Mouse (Mus musculus) CH12.LX (cell line): ENCODE results near the gene Gh. TPM values are rescaled to one million over a fixed set of nuclear protein-coding genes. Genes with fewer than 3 reads are reported as not detected.

Experiments used
- DNase-seq: peaks from one replicate; pipeline ENCODE4 v3.0.0-alpha.2; 2013; ENCODE audit errors: extremely low read depth
- H3K27ac ChIP-seq: 2 replicates; pipeline ENCODE4 v1.5.1; 2012; ENCODE audit warnings: low read depth, mild to moderate bottlenecking, control low read depth, moderate library complexity; ENCODE audit not compliant: insufficient read depth
- H3K27me3 ChIP-seq: replicated peaks from 2 replicates; pipeline ENCODE3; 2012; ENCODE audit warnings: inconsistent platforms
- H3K36me3 ChIP-seq, 2 experiments: replicated peaks in 1 of 2; 2 replicates each; pipeline versions ENCODE3 to v1.6.1; 2012; ENCODE audit warnings: inconsistent platforms in 1 of 2, low read length in 1 of 2, mild to moderate bottlenecking in 1 of 2, mixed read lengths in 1 of 2, moderate library complexity in 1 of 2; ENCODE audit not compliant: control insufficient read depth in 1 of 2, insufficient read depth in 1 of 2
- H3K4me1 ChIP-seq, 2 experiments: 2 replicates each; pipeline ENCODE4 v1.6.1; 2012; ENCODE audit warnings: inconsistent platforms in 1 of 2, moderate library complexity in 1 of 2; ENCODE audit not compliant: insufficient read depth in 2 of 2, control insufficient read depth in 1 of 2
- H3K4me2 ChIP-seq: 2 replicates; pipeline ENCODE4 v1.6.1; 2012; ENCODE audit warnings: low read depth, mild to moderate bottlenecking, control low read depth; ENCODE audit not compliant: poor library complexity, insufficient read depth, severe bottlenecking
- H3K4me3 ChIP-seq, 3 experiments: fragments of 150-350 bp in 1 of 3; sonication (generic) in 1 of 3; replicated peaks in 1 of 3; 2 replicates each; pipeline versions ENCODE3 to v1.5.1; 2011 to 2012; ENCODE audit warnings: low read depth in 2 of 3, low read length in 2 of 3, mild to moderate bottlenecking in 2 of 3, moderate library complexity in 2 of 3, control low read depth in 1 of 3, improper control_type of control experiment in 1 of 3, inconsistent platforms in 1 of 3, mixed read lengths in 1 of 3; ENCODE audit not compliant: poor library complexity in 1 of 3
- H3K79me2 ChIP-seq: replicated peaks from 2 replicates; pipeline ENCODE4 v1.6.1; 2012; ENCODE audit warnings: mild to moderate bottlenecking, moderate library complexity; ENCODE audit not compliant: control insufficient read depth, poor library complexity, insufficient read depth, severe bottlenecking; ENCODE audit errors: extremely low read depth
- H3K9ac ChIP-seq: 2 replicates; pipeline ENCODE4 v1.6.1; 2012; ENCODE audit warnings: low read depth, mild to moderate bottlenecking, control low read depth, moderate library complexity; ENCODE audit not compliant: insufficient read depth
- H3K9me3 ChIP-seq: replicated peaks from 2 replicates; pipeline ENCODE3; 2012; ENCODE audit warnings: low read length, inconsistent platforms, mixed read lengths
- BHLHE40 ChIP-seq: IDR thresholded peaks from 2 replicates; pipeline ENCODE4 v1.6.1; 2011; ENCODE audit warnings: mild to moderate bottlenecking, low read depth, low read length, improper control_type of control experiment
- CHD1 ChIP-seq: IDR thresholded peaks from 2 replicates; pipeline ENCODE4 v1.6.1; 2012; ENCODE audit warnings: low read depth, low read length, improper control_type of control experiment, inconsistent platforms
- CHD2 ChIP-seq: IDR thresholded peaks from 2 replicates; pipeline ENCODE4 v1.6.1; 2011; ENCODE audit warnings: low read length, improper control_type of control experiment
- CTCF ChIP-seq, 2 experiments: IDR thresholded peaks in 1 of 2; conservative IDR thresholded peaks in 1 of 2; 2 replicates each; pipeline ENCODE4 v1.5.1; 2011 to 2012; ENCODE audit warnings: low read depth in 2 of 2, low read length in 2 of 2, improper control_type of control experiment in 1 of 2, inconsistent platforms in 1 of 2, mild to moderate bottlenecking in 1 of 2, moderate library complexity in 1 of 2
- E2F4 ChIP-seq: IDR thresholded peaks from 2 replicates; pipeline ENCODE4 v1.6.1; 2011; ENCODE audit warnings: low read depth, low read length, improper control_type of control experiment; ENCODE audit not compliant: insufficient replicate concordance
- ELF1 ChIP-seq: IDR thresholded peaks from 2 replicates; pipeline ENCODE4 v1.6.1; 2014; ENCODE audit warnings: low read depth, mild to moderate bottlenecking, inconsistent platforms, low read length, improper control_type of control experiment
- EP300 ChIP-seq: IDR thresholded peaks from 2 replicates; pipeline ENCODE4 v1.6.1; 2011; ENCODE audit warnings: low read length, improper control_type of control experiment
- ETS1 ChIP-seq: conservative IDR thresholded peaks from 2 replicates; pipeline ENCODE4 v1.6.1; 2012; ENCODE audit warnings: low read depth, mild to moderate bottlenecking, inconsistent platforms, low read length, improper control_type of control experiment, moderate library complexity
- GABPA ChIP-seq: IDR thresholded peaks from 2 replicates; pipeline ENCODE4 v1.6.1; 2012; ENCODE audit warnings: low read depth, low read length, improper control_type of control experiment, inconsistent platforms; ENCODE audit not compliant: insufficient replicate concordance
- HCFC1 ChIP-seq: IDR thresholded peaks from 2 replicates; pipeline ENCODE4 v1.6.1; 2012; ENCODE audit warnings: low read depth, mild to moderate bottlenecking, inconsistent platforms, low read length, improper control_type of control experiment
- IRF4 ChIP-seq: IDR thresholded peaks from 2 replicates; pipeline ENCODE4 v1.6.1; 2014; ENCODE audit warnings: low read depth, mild to moderate bottlenecking, inconsistent platforms, low read length, improper control_type of control experiment
- JUN ChIP-seq: IDR thresholded peaks from 2 replicates; pipeline ENCODE4 v1.6.1; 2011; ENCODE audit warnings: low read depth, mild to moderate bottlenecking, low read length, improper control_type of control experiment, moderate library complexity; ENCODE audit not compliant: insufficient read depth
- JUND ChIP-seq: conservative IDR thresholded peaks from 2 replicates; pipeline ENCODE4 v1.6.1; 2011; ENCODE audit warnings: low read depth, low read length, improper control_type of control experiment
- KAT2A ChIP-seq: IDR thresholded peaks from 2 replicates; pipeline ENCODE4 v1.6.1; 2012; ENCODE audit warnings: low read length, improper control_type of control experiment, inconsistent platforms; ENCODE audit not compliant: insufficient replicate concordance
- MAFK ChIP-seq: IDR thresholded peaks from 2 replicates; pipeline ENCODE4 v1.6.1; 2011; ENCODE audit warnings: low read length, improper control_type of control experiment; ENCODE audit not compliant: insufficient replicate concordance
- MAX ChIP-seq: IDR thresholded peaks from 2 replicates; pipeline ENCODE4 v1.6.1; 2011; ENCODE audit warnings: low read length, improper control_type of control experiment
- MAZ ChIP-seq: IDR thresholded peaks from 2 replicates; pipeline ENCODE4 v1.6.1; 2012; ENCODE audit warnings: low read depth, mild to moderate bottlenecking, inconsistent platforms, low read length, improper control_type of control experiment, moderate library complexity
- MEF2A ChIP-seq: IDR thresholded peaks from 2 replicates; pipeline ENCODE4 v1.6.1; 2014; ENCODE audit warnings: low read depth, mild to moderate bottlenecking, inconsistent platforms, low read length, improper control_type of control experiment, borderline replicate concordance
- MXI1 ChIP-seq: IDR thresholded peaks from 2 replicates; pipeline ENCODE4 v1.6.1; 2011; ENCODE audit warnings: mild to moderate bottlenecking, low read depth, low read length, improper control_type of control experiment
- MYC ChIP-seq: IDR thresholded peaks from 2 replicates; pipeline ENCODE4 v1.6.1; 2011; ENCODE audit warnings: low read depth, mild to moderate bottlenecking, improper control_type of control experiment, low read length
- NELFE ChIP-seq: IDR thresholded peaks from 2 replicates; pipeline ENCODE4 v1.6.1; 2011; ENCODE audit warnings: low read depth, low read length, improper control_type of control experiment
- NRF1 ChIP-seq: IDR thresholded peaks from 2 replicates; pipeline ENCODE4 v1.6.1; 2014; ENCODE audit warnings: low read depth, mild to moderate bottlenecking, inconsistent platforms, low read length, improper control_type of control experiment, moderate library complexity
- PAX5 ChIP-seq: IDR thresholded peaks from 2 replicates; pipeline ENCODE4 v1.6.1; 2012; ENCODE audit warnings: low read length, inconsistent platforms, mixed read lengths
- POLR2A ChIP-seq: IDR thresholded peaks from 2 replicates; pipeline ENCODE4 v1.6.1; 2011; ENCODE audit warnings: low read depth, mild to moderate bottlenecking, improper control_type of control experiment, low read length
- POLR2AphosphoS2 ChIP-seq: IDR thresholded peaks from 2 replicates; pipeline ENCODE4 v1.6.1; 2011; ENCODE audit warnings: low read depth, low read length, improper control_type of control experiment
- RAD21 ChIP-seq: IDR thresholded peaks from 2 replicates; pipeline ENCODE4 v1.6.1; 2011; ENCODE audit warnings: low read depth, mild to moderate bottlenecking, low read length, improper control_type of control experiment, moderate library complexity
- RCOR1 ChIP-seq: conservative IDR thresholded peaks from 2 replicates; pipeline ENCODE4 v1.6.1; 2012; ENCODE audit warnings: low read depth, mild to moderate bottlenecking, inconsistent platforms, low read length, improper control_type of control experiment
- SIN3A ChIP-seq: IDR thresholded peaks from 2 replicates; pipeline ENCODE4 v1.6.1; 2012; ENCODE audit warnings: low read length, improper control_type of control experiment, inconsistent platforms
- SMC3 ChIP-seq: IDR thresholded peaks from 2 replicates; pipeline ENCODE4 v1.6.1; 2011; ENCODE audit warnings: low read depth, low read length, improper control_type of control experiment
- TBP ChIP-seq: conservative IDR thresholded peaks from 2 replicates; pipeline ENCODE4 v1.6.1; 2011; ENCODE audit warnings: low read depth, low read length, improper control_type of control experiment
- TCF12 ChIP-seq: IDR thresholded peaks from 2 replicates; pipeline ENCODE4 v1.6.1; 2014; ENCODE audit warnings: low read depth, mild to moderate bottlenecking, inconsistent platforms, low read length, improper control_type of control experiment
- UBTF ChIP-seq: IDR thresholded peaks from 2 replicates; pipeline ENCODE4 v1.6.1; 2012; ENCODE audit warnings: low read depth, mild to moderate bottlenecking, inconsistent platforms, low read length, improper control_type of control experiment, moderate library complexity
- USF1 ChIP-seq: IDR thresholded peaks from 2 replicates; pipeline ENCODE4 v1.6.1; 2014; ENCODE audit warnings: low read depth, mild to moderate bottlenecking, inconsistent platforms, low read length, improper control_type of control experiment
- USF2 ChIP-seq: conservative IDR thresholded peaks from 2 replicates; pipeline ENCODE4 v1.6.1; 2011; ENCODE audit warnings: low read depth, low read length, improper control_type of control experiment
- ZC3H11A ChIP-seq: IDR thresholded peaks from 2 replicates; pipeline ENCODE4 v1.6.1; 2012; ENCODE audit warnings: low read depth, mild to moderate bottlenecking, inconsistent platforms, low read length, improper control_type of control experiment
- ZKSCAN1 ChIP-seq: IDR thresholded peaks from 2 replicates; pipeline ENCODE4 v1.6.1; 2012; ENCODE audit warnings: low read depth, inconsistent platforms, low read length, improper control_type of control experiment, borderline replicate concordance
- ZMIZ1 ChIP-seq: IDR thresholded peaks from 2 replicates; pipeline ENCODE4 v1.6.1; 2012; ENCODE audit warnings: low read depth, mild to moderate bottlenecking, inconsistent platforms, low read length, improper control_type of control experiment
- ZNF384 ChIP-seq: IDR thresholded peaks from 2 replicates; pipeline ENCODE4 v1.6.1; 2012; ENCODE audit warnings: low read depth, low read length, improper control_type of control experiment, inconsistent platforms
- dilution Hi-C: fragments of 300-500 bp; cut with MboI; formaldehyde crosslinking; loops from 2 replicates; pipeline ENCODE4 v1.14.3; 2020; ENCODE audit warnings: low sequenced_read_pairs; ENCODE audit not compliant: extremely low pct_unique_long_range_greater_than_20kb, extremely low pct_ligation_motif_present
- in situ Hi-C: fragments of 300-500 bp; cut with MboI; formaldehyde crosslinking; loops from 3 replicates; pipeline ENCODE4 v1.14.3; 2019; ENCODE audit warnings: low sequenced_read_pairs, low pct_ligation_motif_present, low pct_unique_long_range_greater_than_20kb, mixed read lengths
- polyA plus RNA-seq: library from polyadenylated mRNA; unstranded; fragments of >175 nt; gene quantifications from 2 replicates; pipeline ENCODE4 v1.2.1, GENCODE M21; 2012; ENCODE audit warnings: low read depth; ENCODE audit not compliant: insufficient read length
- total RNA-seq, 2 experiments: library from RNA; depleted of rRNA; stranded (reverse); fragments of 300-350 nt in 1 of 2; fragments of >200 nt in 1 of 2; gene quantifications; 2 replicates each; pipeline ENCODE4 v1.2.3; 2012 to 2014

The Gh gene
- total and polyA plus RNA-seq, 3 experiments, result 0.38 to 1.0 (median 0.68) TPM

DNA sequence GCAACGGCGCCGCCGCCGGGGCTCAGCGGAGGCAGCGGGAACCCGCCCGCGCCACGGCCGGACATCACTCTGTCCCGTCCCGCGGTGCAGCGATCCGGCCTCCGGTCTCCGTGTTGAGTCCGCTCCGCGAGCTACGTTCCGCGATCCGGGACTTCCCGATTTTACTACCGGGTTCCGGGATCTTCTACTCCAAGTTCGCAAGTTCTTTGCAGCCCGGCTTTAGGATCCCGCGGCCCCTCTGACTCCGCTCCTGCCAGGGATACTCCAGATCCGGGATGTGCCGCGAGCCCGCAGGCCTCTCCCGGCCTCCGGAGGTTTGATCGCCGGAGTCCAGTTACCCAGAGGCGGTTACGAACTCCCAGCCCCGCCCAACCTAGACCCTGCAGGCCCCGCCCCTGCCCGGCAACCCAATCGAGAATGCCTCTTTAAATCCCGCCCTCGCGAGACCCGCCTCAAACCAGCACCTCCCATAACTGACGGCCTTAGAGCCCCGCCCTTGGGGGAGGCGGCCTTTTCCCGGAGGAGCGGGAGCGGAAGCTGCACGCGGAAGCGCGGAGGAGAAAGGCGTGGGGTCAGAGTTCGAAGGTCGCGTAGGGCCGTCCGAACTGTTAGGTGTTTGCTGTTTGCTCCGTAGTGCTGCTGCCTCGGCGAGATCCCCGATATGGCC is 28.9 kb downstream of the Gh start, which contains the start of gene Smarcd2:
TSS of gene Smarcd2 (minus strand) at position 329 of the 667 bp plus-strand sequence.
- peak; percentile 100 for DNase-seq
- in situ Hi-C loops, result no loop called here
- Histone ChIP-seq H3K9me3 (no peaks in the 10 kb centered on the region), H3K27ac (peak within 1 kb of the TSS; percentile 22; the same call in 1 of the 2 replicates), H3K79me2 (peaks cover 40% of the 10 kb centered on the region), H3K4me1 (peaks cover 20 to 54% of the 10 kb centered on the region in 2 experiments), H3K9ac (peak within 1 kb of the TSS; percentile 81), H3K27me3 (no peaks in the 10 kb centered on the region), H3K36me3 (peaks cover 1 to 15% of the 10 kb centered on the region in 2 experiments), H3K4me3 (peak within 1 kb of the TSS; percentile 73 to 95 (median 82)), H3K4me2 (peak within 1 kb of the TSS; percentile 95)
- dilution Hi-C loops, result no loop called here
- TF ChIP-seq SMC3 (0 out of 2 replicates have a peak, but pooled peaks have one; percentile 23), CTCF (conservative IDR thresholded peaks at IDR 0.05 in 1 of 2, IDR thresholded peaks at IDR 0.05 in 1 of 2; ENCODE audit: low read depth in 2 of 2, low read length in 2 of 2) (no peak), NELFE (no peak; the same call in 1 of the 2 replicates), RCOR1 (peak; percentile 87; the same call in 1 of the 2 replicates), RAD21 (no peak), ZC3H11A (no peak), POLR2AphosphoS2 (no peak), MEF2A (peak; percentile 87; the same call in 1 of the 2 replicates), ETS1 (peak; percentile 33), USF2 (peak; percentile 44; the same call in 1 of the 2 replicates), HCFC1 (peak; percentile 74), IRF4 (peak; percentile 80), SIN3A (peak; percentile 97), POLR2A (peak; percentile 85), UBTF (peak; percentile 99), TCF12 (peak; percentile 79; the same call in 1 of the 2 replicates), MXI1 (peak; percentile 84), NRF1 (no peak), GABPA (no peak), JUN (no peak), PAX5 (no peak), ELF1 (peak; percentile 91), JUND (no peak), MYC (no peak), USF1 (no peak), ZKSCAN1 (no peak), CHD2 (peak; percentile 98), EP300 (no peak), ZNF384 (no peak), TBP (peak; percentile 77), MAFK (0 out of 2 replicates have a peak, but pooled peaks have one; percentile 28), MAZ (peak; percentile 83), E2F4 (0 out of 2 replicates have a peak, but pooled peaks have one; percentile 37), MAX (peak; percentile 86), KAT2A (peak; percentile 70; the same call in 1 of the 2 replicates), BHLHE40 (peak; percentile 68), ZMIZ1 (0 out of 2 replicates have a peak, but pooled peaks have one; percentile 23), CHD1 (peak; percentile 25; the same call in 1 of the 2 replicates)
